Mouse (Mus musculus) neural tube, embryonic 15.5 days (tissue): Measurements from ENCODE around the gene Fam71f1. TPM values are rescaled to one million over a fixed set of nuclear protein-coding genes. Genes with fewer than 3 reads are reported as not detected.

Experiments
- ATAC-seq: fragments of 200-750 bp; cut with Nextera tagmentation; 2 replicates; pipeline ENCODE4 v1.8.0; 2017; ENCODE audit warnings: mild to moderate bottlenecking, moderate TSS enrichment, moderate library complexity; ENCODE audit not compliant: low FRiP score
- H3K27ac ChIP-seq: fragments of 300-500 bp; sonication (generic); replicated peaks from 2 replicates; pipeline ENCODE4 v1.5.1; 2015; ENCODE audit warnings: mild to moderate bottlenecking, inconsistent platforms
- H3K27me3 ChIP-seq: fragments of 300-500 bp; sonication (generic); replicated peaks from 2 replicates; pipeline ENCODE4 v1.6.1; 2015; ENCODE audit warnings: inconsistent platforms
- H3K36me3 ChIP-seq: fragments of 300-500 bp; sonication (generic); 2 replicates; pipeline ENCODE4 v1.6.1; 2015; ENCODE audit warnings: inconsistent platforms
- H3K4me1 ChIP-seq: fragments of 300-500 bp; sonication (generic); 2 replicates; pipeline ENCODE4 v1.6.1; 2015; ENCODE audit warnings: inconsistent platforms
- H3K4me2 ChIP-seq: fragments of 300-500 bp; sonication (generic); 2 replicates; pipeline ENCODE4 v1.6.1; 2015; ENCODE audit warnings: inconsistent platforms, mild to moderate bottlenecking, moderate library complexity
- H3K4me3 ChIP-seq: fragments of 300-500 bp; sonication (generic); replicated peaks from 2 replicates; pipeline ENCODE4 v1.5.1; 2015; ENCODE audit warnings: mild to moderate bottlenecking, inconsistent platforms
- H3K9ac ChIP-seq: fragments of 300-500 bp; sonication (generic); replicated peaks from 2 replicates; pipeline ENCODE4 v1.6.1; 2015; ENCODE audit warnings: mild to moderate bottlenecking, inconsistent platforms
- H3K9me3 ChIP-seq: fragments of 300-500 bp; sonication (generic); replicated peaks from 2 replicates; pipeline ENCODE4 v1.6.1; 2016; ENCODE audit warnings: inconsistent platforms
- WGBS: fragments of 180-500 bp; shearing (Covaris S2); methylation state at CpG from one replicate; pipeline ENCODE4 v1.1.7; 2015; ENCODE audit warnings: mixed read lengths; 5-methylcytosine and 5-hydroxymethylcytosine counted together
- polyA plus RNA-seq: library from polyadenylated mRNA; unstranded; fragments of >200 nt; fragmentation: Nextera tagmentation; extraction: Ambion mirVana; gene quantifications from 2 replicates; pipeline ENCODE4 v1.2.1, GENCODE M21; 2015

Fam71f1 gene
- polyA plus RNA-seq: 0.20 TPM in 1 of 2 replicates, not detected in the other

DNA sequence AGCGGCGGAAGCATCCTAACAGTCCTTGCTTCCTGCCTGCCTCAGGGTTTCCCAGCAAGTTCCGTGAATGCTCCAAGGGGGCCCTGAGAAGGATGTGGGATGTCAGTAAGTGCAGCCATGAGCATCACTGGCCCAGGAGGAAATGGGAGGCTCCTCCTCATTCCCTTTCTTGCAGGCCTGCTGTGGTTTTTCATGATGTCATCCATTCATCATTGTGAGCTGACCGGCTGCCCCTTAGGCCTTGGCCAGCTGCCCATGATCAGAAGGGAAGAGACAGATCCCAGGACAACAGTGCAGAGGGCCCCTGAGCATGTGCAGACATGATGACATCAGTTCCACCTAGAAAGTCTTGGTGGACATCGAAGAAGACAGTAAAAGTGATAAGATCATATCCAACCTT, at the start of gene Fam71f1:
TSS of gene Fam71f1 (plus strand) at position 262 of the 400 bp plus-strand sequence.
- Histone ChIP-seq H3K27me3 (no peaks in the 10 kb centered on the region), H3K4me3 (no peak within 1 kb of the TSS), H3K9me3 (no peaks in the 10 kb centered on the region), H3K36me3 (no peaks in the 10 kb centered on the region), H3K9ac (no peak within 1 kb of the TSS), H3K27ac (no peak within 1 kb of the TSS), H3K4me2 (no peak within 1 kb of the TSS), H3K4me1 (no peaks in the 10 kb centered on the region)
- no peak for ATAC-seq
- 81% methylated on average over 5 of the region's 5 CpGs for WGBS

DNA sequence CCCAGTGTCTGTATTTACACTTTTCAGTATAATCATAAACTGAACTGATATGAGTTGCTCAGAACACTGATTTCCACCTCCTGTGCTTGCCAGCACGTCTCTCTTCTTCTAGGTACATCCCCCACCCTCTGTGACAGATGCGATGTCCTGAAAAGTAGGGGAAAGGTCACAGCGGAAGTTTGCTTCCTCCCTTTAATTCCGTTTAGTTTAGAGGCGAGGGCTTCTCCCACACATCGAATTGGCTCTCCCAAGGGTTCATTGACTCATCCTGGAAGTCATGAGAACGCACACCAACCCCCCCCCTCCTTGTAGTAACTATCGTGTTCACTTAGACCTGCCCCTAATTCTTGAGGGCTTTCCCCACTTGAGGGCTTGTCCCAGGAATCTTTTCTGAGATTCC, 48.0 kb upstream of the Fam71f1 start:
- no peaks in the 10 kb centered on the region for H3K9me3 ChIP-seq
- WGBS: 14% methylated on average over 8 of the region's 8 CpGs
- no peak overlapping the region for H3K27ac ChIP-seq
- H3K36me3 ChIP-seq: peaks cover 5% of the 10 kb centered on the region; the same call in 1 of the 2 replicates
- no peak overlapping the region for H3K9ac ChIP-seq
- peaks cover 13% of the 10 kb centered on the region for H3K4me1 ChIP-seq
- 0 out of 2 replicates have a peak overlapping the region, but pooled peaks have one; percentile 3 for H3K4me2 ChIP-seq
- ATAC-seq: no peak
- no peaks in the 10 kb centered on the region for H3K27me3 ChIP-seq
- H3K4me3 ChIP-seq: no peak overlapping the region

GRCm38 (mm10) chr6:29272312-29273072, 46.4 kb upstream of the Fam71f1 start, which contains the start of gene Hilpda:
TSS of gene Hilpda (plus strand) at chr6:29272488.
- Histone ChIP-seq H3K9ac (peak within 1 kb of the TSS; percentile 71), H3K4me1 (peaks cover 13% of the 10 kb centered on the region), H3K4me3 (peak within 1 kb of the TSS; percentile 61), H3K27ac (peak within 1 kb of the TSS; percentile 79), H3K9me3 (no peaks in the 10 kb centered on the region), H3K36me3 (peaks cover 5% of the 10 kb centered on the region; the same call in 1 of the 2 replicates), H3K4me2 (peak within 1 kb of the TSS; percentile 79), H3K27me3 (no peaks in the 10 kb centered on the region)
- WGBS: under 1% methylated on average over 46 of the region's 46 CpGs
- ATAC-seq: peak; percentile 93

GRCm38 (mm10) chr6:29276746-29277145, 42.2 kb upstream of the Fam71f1 start:
- Histone ChIP-seq H3K9me3 (no peaks in the 10 kb centered on the region), H3K4me3 (no peak overlapping the region), H3K9ac (no peak overlapping the region), H3K27ac (no peak overlapping the region), H3K4me1 (peaks cover 13% of the 10 kb centered on the region), H3K27me3 (no peaks in the 10 kb centered on the region), H3K4me2 (no peak overlapping the region), H3K36me3 (peaks cover 5% of the 10 kb centered on the region; the same call in 1 of the 2 replicates)
- no peak for ATAC-seq
- 96% methylated on average over 5 of the region's 5 CpGs for WGBS

DNA sequence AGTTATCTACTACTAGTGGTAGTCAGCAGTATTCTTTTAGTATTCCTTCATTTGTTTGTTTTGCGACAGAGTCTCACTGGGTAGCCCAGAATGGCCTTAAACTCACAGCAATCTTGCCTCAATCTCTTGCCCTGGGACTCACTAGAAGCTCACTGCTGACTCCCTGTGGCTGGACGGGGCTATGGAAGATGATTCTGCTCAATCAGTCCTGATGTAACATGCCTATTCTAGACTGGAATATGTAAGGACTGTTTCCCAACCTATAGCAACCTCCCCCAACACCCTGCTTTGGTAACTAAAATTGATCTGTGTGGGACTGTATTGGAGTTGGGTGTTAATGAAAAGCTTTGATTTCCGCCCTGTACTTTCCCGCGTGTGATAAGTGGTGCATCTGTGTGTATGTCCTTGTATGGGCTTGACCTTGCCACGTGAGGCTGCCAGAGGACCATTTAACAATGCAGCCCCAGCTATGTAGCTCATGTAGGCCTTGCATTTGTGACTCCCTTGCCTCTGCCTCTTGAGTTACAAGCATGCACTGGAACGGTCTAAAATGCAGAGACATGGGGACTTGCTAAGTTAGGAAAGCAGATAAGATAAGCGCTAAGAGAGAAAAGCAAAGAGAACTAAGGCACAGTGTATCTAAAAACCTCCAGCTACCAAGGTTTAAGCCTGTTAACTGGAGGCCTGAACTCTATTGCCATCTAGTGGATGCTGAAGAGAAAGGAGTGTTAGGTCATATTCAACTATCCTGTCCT, 40.2 kb upstream of the Fam71f1 start:
- Histone ChIP-seq H3K4me2 (no peak overlapping the region), H3K36me3 (peaks cover 5% of the 10 kb centered on the region; the same call in 1 of the 2 replicates), H3K4me1 (peaks cover 5% of the 10 kb centered on the region), H3K9ac (no peak overlapping the region), H3K27me3 (no peaks in the 10 kb centered on the region), H3K27ac (no peak overlapping the region), H3K4me3 (no peak overlapping the region), H3K9me3 (no peaks in the 10 kb centered on the region)
- 30% methylated on average over 8 of the region's 8 CpGs for WGBS
- peak; percentile 68; the same call in 1 of the 2 replicates for ATAC-seq

DNA sequence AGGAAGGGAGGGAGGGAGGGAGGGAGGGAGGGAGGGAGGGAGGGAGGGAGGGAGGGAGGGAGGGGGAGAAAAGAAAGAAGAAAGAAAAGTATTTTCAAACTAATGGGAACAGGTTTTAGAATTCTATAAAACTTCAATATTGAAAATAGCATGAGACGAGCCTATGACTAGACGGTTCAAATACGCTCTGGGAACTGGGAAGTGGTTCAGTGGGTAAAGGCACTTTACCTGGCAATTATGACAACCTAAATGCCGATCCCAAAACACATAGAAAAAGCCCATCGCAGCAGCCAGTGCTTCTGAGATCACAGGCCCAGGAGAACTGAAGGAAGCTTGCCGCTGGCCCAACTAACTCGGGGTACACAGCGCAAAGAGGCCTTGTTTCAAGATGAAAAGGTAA, 39.6 kb upstream of the Fam71f1 start, which contains the start of gene Fam71f2:
TSS of gene Fam71f2 (plus strand) at position 301 of the 400 bp plus-strand sequence.
- Histone ChIP-seq H3K27me3 (no peaks in the 10 kb centered on the region), H3K4me3 (no peak within 1 kb of the TSS), H3K9me3 (no peaks in the 10 kb centered on the region), H3K4me2 (no peak within 1 kb of the TSS), H3K9ac (no peak within 1 kb of the TSS), H3K36me3 (peaks cover 5% of the 10 kb centered on the region; the same call in 1 of the 2 replicates), H3K27ac (no peak within 1 kb of the TSS), H3K4me1 (no peaks in the 10 kb centered on the region)
- 88% methylated on average over 8 of the region's 8 CpGs for WGBS
- no peak for ATAC-seq

GRCm38 (mm10) chr6:29280671-29281070, 38.3 kb upstream of the Fam71f1 start:
- Histone ChIP-seq H3K36me3 (no peaks in the 10 kb centered on the region), H3K4me2 (no peak overlapping the region), H3K4me1 (no peaks in the 10 kb centered on the region), H3K27ac (no peak overlapping the region), H3K27me3 (no peaks in the 10 kb centered on the region), H3K4me3 (no peak overlapping the region), H3K9me3 (no peaks in the 10 kb centered on the region), H3K9ac (no peak overlapping the region)
- ATAC-seq: no peak
- 40% methylated on average over 7 of the region's 7 CpGs for WGBS

DNA sequence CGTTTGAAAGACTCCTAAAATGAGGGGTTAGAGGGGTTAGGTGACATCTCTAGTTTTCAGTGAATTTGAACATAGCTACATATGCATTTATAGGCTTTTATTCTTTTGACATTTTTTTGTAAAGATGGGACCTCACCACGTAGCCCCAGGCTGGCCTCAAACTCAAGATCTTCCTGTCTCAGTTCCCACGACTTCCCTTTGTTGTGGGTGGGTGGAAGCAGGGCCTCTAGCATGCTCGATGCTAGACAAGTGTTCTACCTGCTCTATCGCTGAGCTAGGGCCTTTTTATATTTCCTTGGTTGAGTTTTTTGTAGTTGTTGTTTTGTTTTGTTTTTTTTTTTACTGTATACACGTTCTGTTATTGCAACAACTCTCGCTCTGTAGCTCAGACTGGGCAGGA, 32.1 kb upstream of the Fam71f1 start:
- 83% methylated on average over 7 of the region's 7 CpGs for WGBS
- Histone ChIP-seq H3K27me3 (no peaks in the 10 kb centered on the region), H3K4me2 (no peak overlapping the region), H3K9ac (no peak overlapping the region), H3K4me1 (peaks cover 4% of the 10 kb centered on the region; the same call in 1 of the 2 replicates), H3K27ac (no peak overlapping the region), H3K9me3 (no peaks in the 10 kb centered on the region), H3K36me3 (no peaks in the 10 kb centered on the region), H3K4me3 (no peak overlapping the region)
- no peak for ATAC-seq

DNA sequence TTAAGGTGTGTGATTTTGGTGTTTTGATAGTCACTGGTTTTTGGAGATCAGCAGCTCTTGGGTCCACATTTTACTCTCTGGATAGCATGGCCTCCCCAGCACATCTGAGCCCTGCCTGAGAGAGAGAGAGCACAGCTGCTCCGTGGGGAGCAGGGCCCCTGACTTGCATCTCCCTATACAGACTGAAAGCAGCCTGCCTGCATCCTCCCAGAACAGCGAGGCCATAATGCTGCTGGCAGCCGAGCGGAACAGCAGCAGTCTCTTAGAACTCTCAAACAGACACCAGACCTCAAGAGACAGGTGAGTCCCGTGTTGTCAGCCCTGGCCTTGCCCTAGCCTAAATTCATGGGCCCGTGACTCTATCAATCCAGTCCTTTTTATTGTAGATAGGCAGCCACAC, 31.5 kb upstream of the Fam71f1 start:
- Histone ChIP-seq H3K27me3 (no peaks in the 10 kb centered on the region), H3K36me3 (no peaks in the 10 kb centered on the region), H3K4me1 (peaks cover 4% of the 10 kb centered on the region; the same call in 1 of the 2 replicates), H3K9ac (no peak overlapping the region), H3K4me3 (no peak overlapping the region), H3K9me3 (no peaks in the 10 kb centered on the region), H3K27ac (no peak overlapping the region), H3K4me2 (no peak overlapping the region)
- WGBS: 23% methylated on average over 6 of the region's 6 CpGs
- ATAC-seq: no peak

DNA sequence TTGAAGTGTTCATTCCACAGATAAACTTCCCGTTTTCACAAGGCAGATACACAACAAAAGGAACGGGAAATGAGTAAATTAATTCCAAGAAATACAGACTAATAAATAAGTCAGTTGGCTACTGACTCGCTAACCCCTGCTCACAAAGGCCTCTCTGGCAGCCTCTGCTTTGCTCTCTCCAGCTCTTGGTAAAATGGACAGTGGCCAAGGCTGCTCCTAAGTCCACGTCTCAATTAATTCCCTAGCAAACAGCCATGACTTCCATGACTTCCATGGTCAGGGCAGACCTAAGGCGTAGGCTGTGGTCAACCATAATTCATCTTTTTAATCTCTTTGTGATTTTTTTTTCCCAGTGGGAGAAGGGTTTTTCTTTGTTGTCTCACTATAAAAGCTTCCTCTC, 31.0 kb upstream of the Fam71f1 start:
- WGBS: 46% methylated on average over 5 of the region's 5 CpGs
- Histone ChIP-seq H3K9ac (no peak overlapping the region), H3K27me3 (no peaks in the 10 kb centered on the region), H3K27ac (no peak overlapping the region), H3K4me2 (no peak overlapping the region), H3K9me3 (no peaks in the 10 kb centered on the region), H3K4me3 (no peak overlapping the region), H3K36me3 (no peaks in the 10 kb centered on the region), H3K4me1 (peaks cover 4% of the 10 kb centered on the region; the same call in 1 of the 2 replicates)
- no peak for ATAC-seq

- Histone ChIP-seq H3K4me1 (peaks cover 4% of the 10 kb centered on the region; the same call in 1 of the 2 replicates), H3K9me3 (no peaks in the 10 kb centered on the region), H3K9ac (no peak overlapping the region), H3K4me3 (no peak overlapping the region), H3K27me3 (no peaks in the 10 kb centered on the region), H3K27ac (no peak overlapping the region), H3K36me3 (no peaks in the 10 kb centered on the region), H3K4me2 (no peak overlapping the region)
- ATAC-seq: no peak
- 61% methylated on average over 6 of the region's 6 CpGs for WGBS
Observed at GRCm38 (mm10) chr6:29288651-29289050, 30.3 kb upstream of the Fam71f1 start.
